Mouse (Mus musculus): Measurements from ENCODE around the gene Gm28434. TPM values are rescaled to one million over a fixed set of nuclear protein-coding genes. Genes with fewer than 3 reads are reported as not detected.

Gm28434 gene
- polyA plus RNA-seq (2015; fragmentation: Nextera tagmentation; extraction: Ambion mirVana), result not detected in 2 replicates

- Histone ChIP-seq H3K9ac (replicated peaks; ENCODE audit: low read depth, low read length) (no peak within 1 kb of the TSS), H3K4me1 (replicated peaks; ENCODE audit: control insufficient read depth, insufficient read depth, low read length) (no peaks in the 10 kb centered on the region), H3K27me3 (replicated peaks; ENCODE audit: control insufficient read depth, insufficient read depth, low read length) (no peaks in the 10 kb centered on the region), H3K27ac (ENCODE audit: low read length) (no peak within 1 kb of the TSS), H3K9me3 (ENCODE audit: control insufficient read depth, low read length) (no peaks in the 10 kb centered on the region), H3K4me2 (ENCODE audit: low read length) (no peak within 1 kb of the TSS), H3K4me3 (replicated peaks; ENCODE audit: low read length) (no peak within 1 kb of the TSS), H3K36me3 (ENCODE audit: control insufficient read depth, insufficient read depth) (no peaks in the 10 kb centered on the region)
- 54% methylated on average over 2 of the region's 2 CpGs for whole genome bisulfite sequencing
- no peak for ATAC-seq
Observed at GRCm38 (mm10) chr5:87969201-87969600, at the start of gene Gm28434, which contains the start of gene 2310003L06Rik. Gene Gm28434, plus strand, starts transcription at chr5:87969517. Gene 2310003L06Rik, plus strand, starts transcription at chr5:87969459.

GRCm38 (mm10) chr5:87925372-87925771 lies 43.9 kb upstream of the Gm28434 start, which contains the start of gene Csn3:
Gene Csn3, plus strand, starts transcription at chr5:87925579.
- WGBS, result 38% methylated on average over 5 of the region's 5 CpGs
- Histone ChIP-seq H3K27ac (ENCODE audit: low read length) (no peak within 1 kb of the TSS), H3K9ac (replicated peaks; ENCODE audit: low read depth, low read length) (no peak within 1 kb of the TSS), H3K4me1 (replicated peaks; ENCODE audit: control insufficient read depth, insufficient read depth, low read length) (no peaks in the 10 kb centered on the region), H3K27me3 (replicated peaks; ENCODE audit: control insufficient read depth, insufficient read depth, low read length) (no peaks in the 10 kb centered on the region), H3K4me3 (replicated peaks; ENCODE audit: low read length) (no peak within 1 kb of the TSS), H3K9me3 (ENCODE audit: control insufficient read depth, low read length) (no peaks in the 10 kb centered on the region), H3K4me2 (ENCODE audit: low read length) (no peak within 1 kb of the TSS), H3K36me3 (ENCODE audit: control insufficient read depth, insufficient read depth) (no peaks in the 10 kb centered on the region)
- no peak for ATAC-seq

GRCm38 (mm10) chr5:87931603-87932002 lies 37.7 kb upstream of the Gm28434 start:
- no peak overlapping the region for H3K27ac ChIP-seq (ENCODE audit: low read length)

GRCm38 (mm10) chr5:87940752-87941151 lies 28.6 kb upstream of the Gm28434 start:
- Histone ChIP-seq H3K36me3 (ENCODE audit: control insufficient read depth, insufficient read depth) (no peaks in the 10 kb centered on the region), H3K9me3 (ENCODE audit: control insufficient read depth, low read length) (no peaks in the 10 kb centered on the region), H3K4me3 (replicated peaks; ENCODE audit: low read length) (no peak overlapping the region), H3K4me2 (ENCODE audit: low read length) (no peak overlapping the region), H3K27me3 (replicated peaks; ENCODE audit: control insufficient read depth, insufficient read depth, low read length) (no peaks in the 10 kb centered on the region), H3K4me1 (replicated peaks; ENCODE audit: control insufficient read depth, insufficient read depth, low read length) (no peaks in the 10 kb centered on the region), H3K27ac (ENCODE audit: low read length) (no peak overlapping the region), H3K9ac (replicated peaks; ENCODE audit: low read depth, low read length) (no peak overlapping the region)
- ATAC-seq, result 0 out of 2 replicates have a peak, but pooled peaks have one; percentile 33
- 45% methylated on average over 3 of the region's 3 CpGs for WGBS

More at GRCm38 (mm10) chr5:87931603-87932002, 37.7 kb upstream of the Gm28434 start:
- Histone ChIP-seq H3K4me2 (ENCODE audit: low read length) (no peak overlapping the region), H3K9me3 (ENCODE audit: control insufficient read depth, low read length) (no peaks in the 10 kb centered on the region), H3K36me3 (ENCODE audit: control insufficient read depth, insufficient read depth) (no peaks in the 10 kb centered on the region), H3K27me3 (replicated peaks; ENCODE audit: control insufficient read depth, insufficient read depth, low read length) (no peaks in the 10 kb centered on the region), H3K9ac (replicated peaks; ENCODE audit: low read depth, low read length) (no peak overlapping the region), H3K4me1 (replicated peaks; ENCODE audit: control insufficient read depth, insufficient read depth, low read length) (no peaks in the 10 kb centered on the region), H3K4me3 (replicated peaks; ENCODE audit: low read length) (no peak overlapping the region)
- ATAC-seq, result no peak
- WGBS, result 48% methylated on average over 1 of the region's 1 CpGs

DNA sequence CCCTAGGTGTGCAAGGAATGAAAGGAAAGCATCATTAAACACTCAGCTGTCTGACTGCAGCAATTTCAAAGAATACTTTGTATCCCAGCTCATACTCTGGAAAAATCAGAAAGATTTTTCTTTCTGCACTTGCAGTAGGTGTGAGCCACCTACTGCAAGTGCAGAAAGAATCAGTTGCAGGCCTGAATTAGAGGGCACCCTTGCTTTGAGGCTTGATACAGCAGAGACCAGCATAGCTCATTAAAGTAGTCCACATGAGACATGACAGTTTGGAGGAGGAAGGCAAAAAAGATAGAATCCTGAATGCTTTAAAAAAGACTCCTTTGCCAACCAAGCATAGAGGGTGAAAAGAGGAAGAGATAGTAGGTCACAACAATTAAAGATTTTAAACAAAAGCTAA lies 26.8 kb upstream of the Gm28434 start:
- Histone ChIP-seq H3K4me1 (replicated peaks; ENCODE audit: control insufficient read depth, insufficient read depth, low read length) (no peaks in the 10 kb centered on the region), H3K36me3 (ENCODE audit: control insufficient read depth, insufficient read depth) (no peaks in the 10 kb centered on the region)
- no peak for ATAC-seq

GRCm38 (mm10) chr5:87951836-87952235 lies 17.5 kb upstream of the Gm28434 start:
- ATAC-seq, result no peak
- Histone ChIP-seq H3K4me2 (ENCODE audit: low read length) (no peak overlapping the region), H3K27ac (ENCODE audit: low read length) (no peak overlapping the region), H3K27me3 (replicated peaks; ENCODE audit: control insufficient read depth, insufficient read depth, low read length) (no peaks in the 10 kb centered on the region), H3K4me1 (replicated peaks; ENCODE audit: control insufficient read depth, insufficient read depth, low read length) (no peaks in the 10 kb centered on the region), H3K36me3 (ENCODE audit: control insufficient read depth, insufficient read depth) (no peaks in the 10 kb centered on the region), H3K4me3 (replicated peaks; ENCODE audit: low read length) (no peak overlapping the region), H3K9me3 (ENCODE audit: control insufficient read depth, low read length) (no peaks in the 10 kb centered on the region), H3K9ac (replicated peaks; ENCODE audit: low read depth, low read length) (no peak overlapping the region)

More for the DNA sequence above, 26.8 kb upstream of the Gm28434 start:
- Histone ChIP-seq H3K9me3 (ENCODE audit: control insufficient read depth, low read length) (no peaks in the 10 kb centered on the region), H3K27ac (ENCODE audit: low read length) (no peak overlapping the region), H3K4me3 (replicated peaks; ENCODE audit: low read length) (no peak overlapping the region), H3K27me3 (replicated peaks; ENCODE audit: control insufficient read depth, insufficient read depth, low read length) (no peaks in the 10 kb centered on the region), H3K4me2 (ENCODE audit: low read length) (no peak overlapping the region), H3K9ac (replicated peaks; ENCODE audit: low read depth, low read length) (no peak overlapping the region)

DNA sequence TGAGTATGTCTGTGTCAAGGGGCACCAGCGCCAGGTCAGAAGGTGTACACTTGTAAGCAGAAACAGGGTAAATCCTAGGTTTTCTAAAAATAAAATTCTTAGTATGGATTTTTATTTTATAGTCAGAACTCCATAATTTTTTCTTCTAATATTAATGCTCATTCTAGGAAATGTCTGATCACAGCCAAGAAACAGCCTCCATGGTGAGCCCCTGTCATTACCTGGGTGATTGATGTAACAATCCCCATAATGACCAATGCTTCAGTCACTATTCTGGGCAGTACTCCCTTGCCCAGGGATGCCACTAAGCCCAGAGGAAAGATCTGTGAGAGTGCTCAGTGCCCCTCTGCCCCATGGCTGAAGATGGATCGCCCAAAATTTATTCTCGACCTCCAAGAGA lies 9.8 kb downstream of the Gm28434 start, which contains the start of gene Cabs1:
Cabs1 (plus strand) TSS at position 301 of the 400 bp plus-strand sequence.
- no peak within 1 kb of the TSS for H3K27ac ChIP-seq (ENCODE audit: low read length)

GRCm38 (mm10) chr5:87982468-87983214 lies 13.3 kb downstream of the Gm28434 start:
- H3K4me1 ChIP-seq (replicated peaks; ENCODE audit: control insufficient read depth, insufficient read depth, low read length), result no peaks in the 10 kb centered on the region
- no peaks in the 10 kb centered on the region for H3K9me3 ChIP-seq (ENCODE audit: control insufficient read depth, low read length)
- 55% methylated on average over 3 of the region's 3 CpGs for WGBS
- no peak for ATAC-seq
- H3K27me3 ChIP-seq (replicated peaks; ENCODE audit: control insufficient read depth, insufficient read depth, low read length), result no peaks in the 10 kb centered on the region
- H3K36me3 ChIP-seq (ENCODE audit: control insufficient read depth, insufficient read depth), result no peaks in the 10 kb centered on the region
- no peak overlapping the region for H3K9ac ChIP-seq (replicated peaks; ENCODE audit: low read depth, low read length)
- no peak overlapping the region for H3K4me2 ChIP-seq (ENCODE audit: low read length)
- H3K27ac ChIP-seq (ENCODE audit: low read length), result no peak overlapping the region
- no peak overlapping the region for H3K4me3 ChIP-seq (replicated peaks; ENCODE audit: low read length)

More for the DNA sequence above, 9.8 kb downstream of the Gm28434 start, which contains the start of gene Cabs1:
- no peaks in the 10 kb centered on the region for H3K9me3 ChIP-seq (ENCODE audit: control insufficient read depth, low read length)
- H3K4me3 ChIP-seq (replicated peaks; ENCODE audit: low read length), result no peak within 1 kb of the TSS
- no peak within 1 kb of the TSS for H3K9ac ChIP-seq (replicated peaks; ENCODE audit: low read depth, low read length)
- WGBS, result 86% methylated on average over 3 of the region's 3 CpGs
- H3K4me2 ChIP-seq (ENCODE audit: low read length), result no peak within 1 kb of the TSS
- H3K27me3 ChIP-seq (replicated peaks; ENCODE audit: control insufficient read depth, insufficient read depth, low read length), result no peaks in the 10 kb centered on the region
- no peak for ATAC-seq
- no peaks in the 10 kb centered on the region for H3K4me1 ChIP-seq (replicated peaks; ENCODE audit: control insufficient read depth, insufficient read depth, low read length)
- H3K36me3 ChIP-seq (ENCODE audit: control insufficient read depth, insufficient read depth), result no peaks in the 10 kb centered on the region

DNA sequence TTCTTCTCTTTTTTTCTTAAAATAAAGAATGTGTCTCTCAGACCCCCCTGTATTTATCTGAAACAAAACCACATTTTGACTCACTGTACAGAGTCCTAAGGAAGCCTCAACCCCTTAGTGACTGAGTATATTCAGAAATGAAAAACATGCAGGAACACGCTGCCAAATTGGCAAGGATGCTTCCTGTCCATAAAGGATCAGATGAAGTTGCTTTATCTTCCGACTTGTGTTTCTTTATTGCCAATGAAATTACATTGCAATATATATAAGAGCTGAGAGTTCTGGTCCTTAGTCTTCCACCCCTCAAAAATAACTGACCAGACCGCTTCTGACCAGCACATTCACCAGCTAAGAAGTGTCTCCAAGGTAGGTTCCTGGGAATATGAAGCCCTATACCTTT lies 32.9 kb downstream of the Gm28434 start, which contains the start of gene Smr3a:
Smr3a (plus strand) TSS at position 301 of the 400 bp plus-strand sequence.
- no peak within 1 kb of the TSS for H3K27ac ChIP-seq (ENCODE audit: low read length)
- no peak within 1 kb of the TSS for H3K4me3 ChIP-seq (replicated peaks; ENCODE audit: low read length)
- H3K36me3 ChIP-seq (ENCODE audit: control insufficient read depth, insufficient read depth), result no peaks in the 10 kb centered on the region
- H3K9ac ChIP-seq (replicated peaks; ENCODE audit: low read depth, low read length), result no peak within 1 kb of the TSS
- ATAC-seq, result no peak
- WGBS, result 92% methylated on average over 3 of the region's 3 CpGs
- H3K4me2 ChIP-seq (ENCODE audit: low read length), result no peak within 1 kb of the TSS
- H3K27me3 ChIP-seq (replicated peaks; ENCODE audit: control insufficient read depth, insufficient read depth, low read length), result no peaks in the 10 kb centered on the region
- H3K4me1 ChIP-seq (replicated peaks; ENCODE audit: control insufficient read depth, insufficient read depth, low read length), result no peaks in the 10 kb centered on the region
- H3K9me3 ChIP-seq (ENCODE audit: control insufficient read depth, low read length), result no peaks in the 10 kb centered on the region
